Mouse (Mus musculus) testis, adult 2 months (tissue): ENCODE data around the gene Cdk11b.
A peak's percentile ranks its signal among the peaks of the same experiment; 100 is the strongest.

Experiments
- CTCF ChIP-seq: fragments of 200-500 bp; IDR thresholded peaks from 2 replicates; pipeline ENCODE4 v1.5.1; 2012; ENCODE audit warnings: low read depth, mild to moderate bottlenecking, inconsistent platforms, low read length, moderate library complexity; ENCODE audit not compliant: control insufficient read depth, insufficient read depth, insufficient replicate concordance
- POLR2A ChIP-seq: fragments of 200-500 bp; IDR thresholded peaks from 2 replicates; pipeline ENCODE4 v1.6.1; 2012; ENCODE audit warnings: low read depth, mild to moderate bottlenecking, inconsistent platforms, low read length, moderate library complexity; ENCODE audit not compliant: control insufficient read depth

GRCm38 (mm10) chr4:155668689-155669597 is 44.3 kb downstream of the Cdk11b start, which contains the start of gene Mib2:
- TF ChIP-seq POLR2A, result peak; percentile 55
- TF ChIP-seq CTCF, result no peak
